Mouse (Mus musculus) hindbrain, embryonic 10.5 days (tissue): ENCODE measurements at regions not wholly inside any gene's neighbourhood (a gene's known extent, or its start where the extent isn't known, plus 50 kb on each side); places are given as distances from the start of the nearest gene placed in this dataset.

Experiments
- DNase-seq: peaks from one replicate; pipeline ENCODE4 v3.0.0-alpha.2; 2017; ENCODE audit warnings: low spot score
- H3K27ac ChIP-seq: fragments of 300-500 bp; sonication (generic); 2 replicates; pipeline ENCODE4 v1.5.1; 2016; ENCODE audit warnings: mild to moderate bottlenecking, moderate library complexity
- H3K27me3 ChIP-seq: fragments of 300-500 bp; sonication (generic); 2 replicates; pipeline ENCODE4 v1.6.1; 2016; ENCODE audit warnings: mild to moderate bottlenecking; ENCODE audit not compliant: poor library complexity, insufficient read depth, severe bottlenecking
- H3K36me3 ChIP-seq: fragments of 300-500 bp; sonication (generic); 2 replicates; pipeline ENCODE4 v1.6.1; 2016; ENCODE audit warnings: mild to moderate bottlenecking, moderate library complexity
- H3K4me1 ChIP-seq: fragments of 300-500 bp; sonication (generic); replicated peaks from 2 replicates; pipeline ENCODE4 v1.6.1; 2016; ENCODE audit warnings: mild to moderate bottlenecking
- H3K4me3 ChIP-seq: fragments of 300-500 bp; sonication (generic); 2 replicates; pipeline ENCODE4 v1.5.1; 2016; ENCODE audit warnings: mild to moderate bottlenecking, moderate library complexity
- H3K9me3 ChIP-seq: fragments of 300-500 bp; sonication (generic); 2 replicates; pipeline ENCODE4 v1.6.1; 2016; ENCODE audit warnings: mild to moderate bottlenecking, moderate library complexity
- WGBS: fragments of 180-500 bp; shearing (Covaris S2); methylation state at CpG from one replicate; pipeline ENCODE4 v1.1.7; 2016; 5-methylcytosine and 5-hydroxymethylcytosine counted together

GRCm38 (mm10) chr11:17442133-17442532, 184.8 kb downstream of the C1d start:
- H3K9me3 ChIP-seq: no peaks in the 10 kb centered on the region
- WGBS: 66% methylated on average over 4 of the region's 4 CpGs
- no peak for DNase-seq
- H3K27me3 ChIP-seq: no peaks in the 10 kb centered on the region
- H3K36me3 ChIP-seq: no peaks in the 10 kb centered on the region
- no peaks in the 10 kb centered on the region for H3K4me1 ChIP-seq
- no peak overlapping the region for H3K4me3 ChIP-seq
- no peak overlapping the region for H3K27ac ChIP-seq

- no peaks in the 10 kb centered on the region for H3K4me1 ChIP-seq
- no peak overlapping the region for H3K4me3 ChIP-seq
- no peak for DNase-seq
- no peaks in the 10 kb centered on the region for H3K36me3 ChIP-seq
- no peaks in the 10 kb centered on the region for H3K27me3 ChIP-seq
- 90% methylated on average over 7 of the region's 7 CpGs for WGBS
- no peak overlapping the region for H3K27ac ChIP-seq
- H3K9me3 ChIP-seq: no peaks in the 10 kb centered on the region
These were observed 191.9 kb downstream of the C1d start for GRCm38 (mm10) chr11:17449289-17449688.

GRCm38 (mm10) chr11:17450360-17451045, 193.1 kb downstream of the C1d start:
- no peak overlapping the region for H3K4me3 ChIP-seq
- DNase-seq: no peak
- no peaks in the 10 kb centered on the region for H3K36me3 ChIP-seq
- WGBS: 82% methylated on average over 7 of the region's 7 CpGs
- no peaks in the 10 kb centered on the region for H3K27me3 ChIP-seq
- H3K27ac ChIP-seq: no peak overlapping the region
- H3K4me1 ChIP-seq: no peaks in the 10 kb centered on the region
- H3K9me3 ChIP-seq: no peaks in the 10 kb centered on the region

GRCm38 (mm10) chr11:17451451-17451850, 194.1 kb downstream of the C1d start:
- no peaks in the 10 kb centered on the region for H3K27me3 ChIP-seq
- no peak for DNase-seq
- H3K4me1 ChIP-seq: no peaks in the 10 kb centered on the region
- WGBS: 91% methylated on average over 2 of the region's 2 CpGs
- no peaks in the 10 kb centered on the region for H3K9me3 ChIP-seq
- no peaks in the 10 kb centered on the region for H3K36me3 ChIP-seq
- no peak overlapping the region for H3K4me3 ChIP-seq
- no peak overlapping the region for H3K27ac ChIP-seq

- Histone ChIP-seq H3K27me3 (no peaks in the 10 kb centered on the region), H3K4me1 (no peaks in the 10 kb centered on the region), H3K27ac (no peak overlapping the region), H3K36me3 (no peaks in the 10 kb centered on the region), H3K9me3 (no peaks in the 10 kb centered on the region), H3K4me3 (no peak overlapping the region)
- DNase-seq: no peak
- WGBS: 70% methylated on average over 9 of the region's 9 CpGs
These were observed 196.2 kb downstream of the C1d start for GRCm38 (mm10) chr11:17453530-17453929.

GRCm38 (mm10) chr11:17458946-17459345, 201.6 kb downstream of the C1d start:
- no peaks in the 10 kb centered on the region for H3K27me3 ChIP-seq
- whole genome bisulfite sequencing: 81% methylated on average over 4 of the region's 4 CpGs
- H3K9me3 ChIP-seq: no peaks in the 10 kb centered on the region
- H3K36me3 ChIP-seq: no peaks in the 10 kb centered on the region
- peaks cover 13% of the 10 kb centered on the region for H3K4me1 ChIP-seq
- no peak overlapping the region for H3K4me3 ChIP-seq
- no peak for DNase-seq
- no peak overlapping the region for H3K27ac ChIP-seq

GRCm38 (mm10) chr11:17460024-17460919, 202.9 kb downstream of the C1d start:
- Histone ChIP-seq H3K36me3 (no peaks in the 10 kb centered on the region), H3K27me3 (no peaks in the 10 kb centered on the region), H3K4me1 (peaks cover 13% of the 10 kb centered on the region), H3K9me3 (no peaks in the 10 kb centered on the region), H3K27ac (peak overlapping the region; percentile 74), H3K4me3 (peak overlapping the region; percentile 30)
- peak; percentile 31 for DNase-seq
- WGBS: 13% methylated on average over 11 of the region's 11 CpGs

GRCm38 (mm10) chr11:17460920-17461279, 203.5 kb downstream of the C1d start:
- DNase-seq: peak; percentile 51
- peaks cover 13% of the 10 kb centered on the region for H3K4me1 ChIP-seq
- no peaks in the 10 kb centered on the region for H3K9me3 ChIP-seq
- H3K27me3 ChIP-seq: no peaks in the 10 kb centered on the region
- 7% methylated on average over 13 of the region's 13 CpGs for WGBS
- H3K27ac ChIP-seq: peak overlapping the region; percentile 74
- H3K36me3 ChIP-seq: no peaks in the 10 kb centered on the region
- H3K4me3 ChIP-seq: peak overlapping the region; percentile 30

- Histone ChIP-seq H3K4me3 (no peak overlapping the region), H3K4me1 (peaks cover 13% of the 10 kb centered on the region), H3K27me3 (no peaks in the 10 kb centered on the region), H3K9me3 (no peaks in the 10 kb centered on the region), H3K27ac (no peak overlapping the region), H3K36me3 (no peaks in the 10 kb centered on the region)
- WGBS: 89% methylated on average over 1 of the region's 1 CpGs
- DNase-seq: no peak
These were observed 204.3 kb downstream of the C1d start for GRCm38 (mm10) chr11:17461701-17462100.

- Histone ChIP-seq H3K4me1 (peaks cover 12% of the 10 kb centered on the region), H3K27ac (no peak overlapping the region), H3K9me3 (no peaks in the 10 kb centered on the region), H3K36me3 (no peaks in the 10 kb centered on the region), H3K4me3 (no peak overlapping the region), H3K27me3 (no peaks in the 10 kb centered on the region)
- 46% methylated on average over 2 of the region's 2 CpGs for WGBS
- peak; percentile 39 for DNase-seq
These were observed 207.5 kb downstream of the C1d start for GRCm38 (mm10) chr11:17464875-17465274.

- H3K4me1 ChIP-seq: no peaks in the 10 kb centered on the region
- no peak overlapping the region for H3K27ac ChIP-seq
- no peaks in the 10 kb centered on the region for H3K9me3 ChIP-seq
- no peak for DNase-seq
- no peaks in the 10 kb centered on the region for H3K27me3 ChIP-seq
- no peaks in the 10 kb centered on the region for H3K36me3 ChIP-seq
- H3K4me3 ChIP-seq: no peak overlapping the region
- WGBS: 91% methylated on average over 2 of the region's 2 CpGs
These were observed 211.2 kb downstream of the C1d start for GRCm38 (mm10) chr11:17468431-17469165.

GRCm38 (mm10) chr11:17481436-17481996, 224.1 kb downstream of the C1d start:
- WGBS: 81% methylated on average over 4 of the region's 4 CpGs
- H3K4me3 ChIP-seq: no peak overlapping the region
- no peaks in the 10 kb centered on the region for H3K27me3 ChIP-seq
- no peaks in the 10 kb centered on the region for H3K36me3 ChIP-seq
- no peaks in the 10 kb centered on the region for H3K9me3 ChIP-seq
- H3K27ac ChIP-seq: no peak overlapping the region
- no peak for DNase-seq
- H3K4me1 ChIP-seq: no peaks in the 10 kb centered on the region
